Mouse (Mus musculus): ENCODE results near the gene Lekr1. TPM values are rescaled to one million over a fixed set of nuclear protein-coding genes. Genes with fewer than 3 reads are reported as not detected.

Gene Lekr1
- total RNA-seq, 2 experiments from 2014 or later = 0.70 to 2.1 TPM

DNA sequence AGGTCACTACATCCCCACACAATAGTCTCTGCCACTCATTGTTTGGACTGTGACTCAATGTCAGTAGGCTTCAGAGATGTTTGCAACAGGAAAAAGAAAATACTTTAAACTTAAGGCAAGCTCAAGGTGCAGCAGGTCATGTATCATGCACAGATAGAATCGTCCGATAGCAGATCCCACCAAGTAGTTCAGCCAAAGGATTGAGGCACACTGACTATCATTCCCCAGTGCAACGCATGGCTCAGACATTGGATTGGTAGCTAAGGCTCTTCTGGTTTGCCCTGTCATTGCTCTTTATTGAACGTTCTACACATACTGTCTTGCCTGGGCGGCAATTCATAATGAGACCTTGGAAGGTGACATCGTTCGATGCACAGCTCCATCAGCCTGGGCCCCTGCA lies 9.6 kb upstream of the Lekr1 start:
- no peak for ATAC-seq (ENCODE audit: poor library complexity, severe bottlenecking)

DNA sequence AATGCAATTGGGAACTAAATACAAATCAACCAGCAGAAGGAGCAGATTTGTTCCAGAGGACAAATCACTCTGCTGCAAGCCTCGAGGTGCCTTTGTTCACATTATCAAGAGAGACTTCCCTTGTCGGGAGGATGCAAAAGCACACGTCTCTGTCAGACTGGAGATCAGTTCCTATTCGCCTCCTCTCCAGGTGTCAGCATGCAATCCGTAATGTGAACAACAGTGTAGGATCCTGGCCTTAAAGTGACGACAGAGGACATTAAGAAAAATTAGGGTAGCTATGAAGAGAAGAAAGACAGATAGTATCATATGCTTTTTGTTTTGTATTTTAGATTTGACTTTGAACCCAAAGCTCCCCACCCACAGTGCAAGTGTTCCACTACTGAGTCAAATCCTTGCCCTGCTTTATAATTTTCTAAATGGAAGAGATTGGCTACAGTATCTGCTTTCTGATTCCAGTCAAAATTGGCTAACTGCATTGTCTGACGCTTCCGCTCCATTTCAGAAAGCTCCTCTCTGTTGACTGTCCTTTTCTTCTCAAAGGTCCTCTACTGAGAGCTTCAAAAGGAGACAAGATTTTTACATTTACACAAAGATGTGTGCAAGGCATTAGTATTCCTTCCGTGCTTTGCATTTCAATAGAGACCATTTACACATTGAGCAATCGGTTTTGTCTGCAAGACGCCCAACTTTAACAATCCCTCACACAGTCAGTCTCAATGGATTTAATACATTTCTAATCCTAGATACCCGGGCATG lies 8.9 kb upstream of the Lekr1 start:
- ATAC-seq (ENCODE audit: poor library complexity, severe bottlenecking) = no peak

DNA sequence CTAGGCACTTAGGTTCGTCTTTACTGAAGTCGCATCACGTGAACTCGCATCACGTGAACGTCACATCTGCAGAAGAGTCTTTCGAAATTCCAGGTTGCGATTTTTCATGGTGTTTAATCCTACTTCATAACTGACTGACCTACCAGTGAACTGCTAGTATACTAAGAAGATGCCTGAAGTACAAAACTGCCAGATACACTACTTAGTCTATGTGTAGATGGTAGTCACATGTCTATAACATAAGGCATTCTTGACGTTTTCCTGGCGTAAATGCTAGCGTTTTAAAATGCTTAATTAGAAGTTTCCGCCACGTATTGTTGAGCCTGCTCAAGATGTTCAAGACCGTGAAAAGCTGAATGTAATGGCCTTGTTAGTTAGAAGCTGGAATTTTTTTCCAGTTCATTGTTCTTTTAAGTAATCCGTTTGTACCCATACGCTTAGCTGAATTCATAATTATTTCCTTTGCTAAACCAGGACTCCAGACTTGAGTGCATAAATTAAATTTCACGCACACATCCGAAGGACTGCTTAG lies 7.9 kb upstream of the Lekr1 start:
- ATAC-seq (ENCODE audit: poor library complexity, severe bottlenecking) = no peak

DNA sequence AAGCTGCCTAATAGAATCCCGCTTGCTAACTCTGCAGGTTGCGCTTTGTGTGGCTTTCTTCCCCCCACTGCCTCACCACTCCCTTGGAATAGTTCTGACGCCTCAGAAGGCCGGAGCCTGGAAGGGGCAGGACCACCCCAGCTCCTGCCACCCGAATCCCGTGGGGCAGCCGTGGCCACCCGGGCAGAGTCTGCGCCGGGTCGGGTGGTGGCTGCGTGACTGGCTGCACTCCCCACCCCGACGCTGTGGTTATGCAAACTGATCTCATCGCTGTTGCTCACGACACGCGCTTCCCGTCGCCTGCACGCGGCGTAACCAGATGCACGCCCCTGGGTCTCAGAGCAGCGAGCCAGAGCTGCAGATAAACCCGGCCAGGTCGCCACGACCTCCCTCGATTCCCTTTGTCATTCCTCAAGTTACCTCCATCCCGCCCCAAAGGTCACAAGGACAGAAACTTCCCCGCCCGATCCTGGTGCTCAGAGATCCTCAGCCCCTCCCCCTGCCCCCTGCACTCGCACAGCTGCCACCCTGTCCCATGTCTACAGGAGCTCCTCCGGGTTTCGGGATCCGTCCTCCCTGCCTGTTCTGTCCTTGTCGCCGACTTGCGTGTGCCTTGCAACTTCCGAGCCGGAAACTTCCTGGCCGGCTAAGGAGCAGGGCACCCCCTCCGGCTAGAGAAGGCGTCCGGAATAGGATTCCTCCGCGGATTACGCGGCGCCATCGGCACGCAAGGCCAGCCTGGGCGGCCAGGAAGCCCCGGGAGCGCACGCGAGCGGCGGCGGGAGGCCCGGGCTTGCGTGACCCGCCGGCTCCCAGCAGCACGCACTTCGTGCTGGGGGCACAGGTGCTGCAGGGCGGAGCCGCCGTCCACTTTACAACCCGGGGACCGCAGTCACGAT lies 7.1 kb upstream of the Lekr1 start:
- ATAC-seq (ENCODE audit: poor library complexity, severe bottlenecking) = peak; percentile 91

DNA sequence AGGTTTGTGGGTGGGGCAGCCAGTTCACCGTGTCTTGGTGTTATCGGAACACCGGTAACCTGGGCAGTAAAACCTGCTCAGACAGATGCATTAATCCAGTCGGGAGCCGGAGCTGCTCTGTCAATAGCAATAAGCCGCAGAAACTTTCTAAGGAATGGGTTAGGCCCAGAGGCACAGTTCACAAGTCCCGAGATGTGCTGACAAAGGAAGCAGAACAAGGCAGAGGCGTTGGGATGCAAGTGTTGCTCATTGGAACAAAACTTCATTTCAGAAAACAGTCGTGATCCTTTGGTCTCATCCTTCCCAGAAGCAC lies 6.5 kb upstream of the Lekr1 start:
- ATAC-seq (ENCODE audit: poor library complexity, severe bottlenecking) = no peak

DNA sequence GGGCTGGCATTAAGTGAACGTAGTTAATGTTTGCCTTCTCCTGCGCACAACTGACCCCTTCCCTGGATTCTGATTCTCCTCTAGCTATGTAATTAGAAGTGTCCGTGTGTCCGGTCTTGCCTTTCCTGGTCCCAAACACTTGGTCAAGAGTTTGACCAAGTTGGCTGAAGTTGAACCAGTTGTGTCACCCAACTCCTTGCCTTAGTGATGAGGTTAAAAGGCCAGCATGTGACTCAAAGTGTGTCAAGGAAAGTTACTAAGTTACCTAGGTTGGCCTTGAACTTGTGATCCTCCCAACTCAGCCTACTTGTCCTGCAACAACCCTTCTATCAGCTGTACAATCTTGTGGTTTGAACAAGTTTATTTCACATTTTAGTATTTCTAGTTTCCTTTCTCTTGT lies 5.7 kb upstream of the Lekr1 start:
- ATAC-seq (ENCODE audit: poor library complexity, severe bottlenecking) = no peak

DNA sequence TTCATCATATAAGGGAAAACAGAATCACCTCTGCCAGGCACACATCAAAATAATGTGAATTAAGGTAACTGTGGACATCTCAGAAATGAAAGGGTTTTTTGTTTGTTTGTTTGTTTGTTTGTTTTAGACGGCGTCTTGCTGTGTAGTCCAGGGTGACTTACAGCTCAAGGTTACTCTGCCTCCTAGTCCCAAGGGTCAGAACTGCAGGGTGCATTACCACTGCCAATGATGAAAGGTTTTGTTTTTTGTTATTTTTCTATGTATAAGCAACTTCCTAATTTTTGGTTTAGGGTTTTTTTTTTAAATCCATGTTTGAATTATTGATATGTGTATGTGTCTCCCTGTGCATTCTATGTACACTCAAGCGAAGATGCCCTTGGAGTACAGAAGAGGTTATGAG lies 4.3 kb upstream of the Lekr1 start:
- no peak for ATAC-seq (ENCODE audit: poor library complexity, severe bottlenecking)

DNA sequence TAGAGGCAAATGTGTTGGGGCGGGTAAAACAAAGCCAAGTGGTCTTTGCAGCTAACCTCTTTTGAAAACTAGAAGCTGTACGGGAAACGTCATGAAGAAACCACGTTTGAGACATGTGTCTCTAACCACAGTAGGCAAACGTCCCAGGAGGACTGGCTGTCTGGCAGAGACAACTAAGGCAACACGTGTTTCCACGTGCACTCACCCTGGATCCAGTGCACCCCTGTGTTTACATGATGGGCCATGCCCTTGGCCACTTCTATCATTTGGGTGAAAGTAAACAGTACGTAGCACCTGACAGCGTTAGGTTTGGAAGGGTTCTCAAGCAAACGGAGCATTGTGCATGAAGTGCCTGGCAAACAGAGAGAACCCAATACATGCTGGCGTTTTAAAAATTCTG lies 2.9 kb upstream of the Lekr1 start:
- no peak for ATAC-seq (ENCODE audit: poor library complexity, severe bottlenecking)

DNA sequence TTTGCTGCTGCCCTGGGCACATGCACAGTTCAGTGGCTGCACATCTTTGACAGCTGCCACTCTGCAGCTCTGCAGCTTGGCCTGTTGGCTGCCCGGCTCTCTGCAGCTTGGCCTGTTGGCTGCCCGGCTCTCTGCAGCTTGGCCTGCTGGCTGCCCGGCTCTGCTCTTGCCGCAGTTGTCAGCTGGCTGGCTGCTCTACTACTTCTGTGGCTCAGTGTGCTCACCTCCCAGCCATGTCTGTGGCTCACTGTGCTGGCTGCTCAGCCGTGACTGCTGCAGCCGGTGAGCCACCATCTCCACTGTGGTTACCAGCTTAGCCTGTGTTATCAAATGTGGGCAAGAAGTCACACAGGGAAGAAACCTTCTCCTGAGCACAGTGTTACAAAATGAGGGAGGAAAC lies 4.2 kb downstream of the Lekr1 start:
- ATAC-seq (ENCODE audit: poor library complexity, severe bottlenecking) = no peak

DNA sequence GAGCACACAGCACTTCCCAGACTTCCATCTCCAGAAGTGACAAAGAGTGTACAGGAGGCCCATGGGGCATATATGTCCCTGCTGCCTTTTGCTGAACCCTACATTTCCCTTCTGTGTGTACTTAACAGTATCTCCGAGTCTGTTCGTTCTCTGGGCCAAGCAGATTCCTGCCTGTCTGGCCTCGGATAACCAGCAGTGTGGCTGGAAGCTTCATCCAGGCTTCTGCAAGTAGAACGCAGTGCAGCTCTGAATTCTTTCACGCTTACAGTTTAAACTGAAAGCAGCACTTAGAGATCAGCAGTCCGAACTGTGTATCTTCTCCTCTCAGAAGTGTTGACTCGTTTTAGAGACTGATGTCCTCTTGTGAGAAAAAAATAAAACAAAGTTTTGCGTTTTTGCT lies 7.7 kb downstream of the Lekr1 start:
- no peak for ATAC-seq (ENCODE audit: poor library complexity, severe bottlenecking)

DNA sequence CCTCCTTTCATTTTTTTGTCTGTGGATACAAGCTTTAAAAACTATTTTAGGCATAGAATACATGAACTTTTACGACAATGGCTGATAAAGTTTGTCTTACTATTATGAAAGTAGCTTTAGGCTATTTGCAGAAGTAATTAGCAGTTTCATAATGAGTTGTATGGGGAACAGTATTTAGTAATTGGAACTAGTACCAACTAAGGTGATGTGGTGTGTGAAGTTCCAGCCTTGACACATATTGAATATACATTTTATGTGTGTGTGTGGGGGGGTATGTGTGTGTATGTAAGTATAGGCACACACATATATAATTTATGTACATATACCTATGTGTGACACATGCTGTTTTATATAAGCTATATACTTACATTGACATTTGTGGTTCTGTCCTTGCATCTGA lies 14.6 kb downstream of the Lekr1 start:
- peak; percentile 63; the same call in 1 of the 2 replicates for ATAC-seq (ENCODE audit: poor library complexity, severe bottlenecking)

DNA sequence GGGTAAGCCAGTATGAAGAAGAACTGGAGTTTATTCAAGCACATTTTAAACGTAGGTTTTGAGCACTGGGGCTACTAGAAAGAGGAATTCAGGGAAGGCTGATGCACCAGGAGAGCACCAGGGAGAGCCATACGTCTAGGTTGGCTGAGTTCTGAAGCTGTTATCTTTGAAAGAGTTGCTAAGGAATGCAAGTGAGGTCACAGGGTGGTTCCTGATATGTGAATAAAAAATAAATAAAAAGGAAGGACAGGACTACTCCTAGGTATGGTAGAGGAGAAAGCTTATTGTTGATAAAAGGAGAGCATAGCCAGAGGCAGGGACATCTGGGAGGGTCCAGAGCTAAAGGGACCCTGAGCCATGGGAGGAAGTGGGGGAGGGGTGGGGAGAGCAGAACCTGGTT lies 23.7 kb downstream of the Lekr1 start:
- ATAC-seq (ENCODE audit: poor library complexity, severe bottlenecking) = no peak

DNA sequence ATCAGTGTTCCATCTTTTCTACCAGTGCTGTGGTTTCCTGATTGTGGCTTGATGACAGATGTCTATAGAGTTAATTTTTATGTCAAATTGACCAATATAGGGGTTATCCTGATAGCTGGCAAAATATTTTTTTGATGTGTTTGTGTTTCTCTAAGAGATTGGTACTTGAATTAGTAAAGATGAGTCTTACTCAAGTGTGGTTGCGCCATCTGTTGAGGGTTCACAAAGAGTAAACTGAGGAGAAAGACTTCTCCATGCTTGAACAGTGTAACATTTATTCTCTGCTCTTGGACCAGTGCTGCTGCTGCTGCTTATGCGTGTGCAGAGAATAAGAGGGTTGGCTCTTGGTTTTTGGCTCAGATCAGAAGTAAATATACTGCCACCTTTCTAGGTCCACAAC lies 24.8 kb downstream of the Lekr1 start:
- no peak for ATAC-seq (ENCODE audit: poor library complexity, severe bottlenecking)

DNA sequence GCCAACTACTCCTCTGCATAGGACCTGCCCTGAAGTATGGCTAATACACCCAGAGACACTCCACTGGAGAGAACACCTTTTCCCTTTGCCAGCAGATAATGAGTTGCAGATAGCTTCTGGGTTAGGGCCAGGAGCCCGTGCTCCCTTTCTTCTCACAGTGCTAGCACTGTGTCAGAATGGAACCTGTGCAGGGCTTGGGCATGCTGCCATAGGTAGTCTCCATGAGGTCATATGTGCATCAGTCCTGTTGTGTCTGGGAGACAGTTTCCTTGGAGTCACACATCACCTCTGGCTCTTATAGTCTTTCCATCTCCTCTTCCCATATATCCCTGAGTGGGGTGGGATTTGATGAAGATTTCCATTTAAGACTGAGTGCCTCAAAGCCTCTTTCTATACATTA lies 33.7 kb downstream of the Lekr1 start:
- ATAC-seq (ENCODE audit: poor library complexity, severe bottlenecking) = no peak

DNA sequence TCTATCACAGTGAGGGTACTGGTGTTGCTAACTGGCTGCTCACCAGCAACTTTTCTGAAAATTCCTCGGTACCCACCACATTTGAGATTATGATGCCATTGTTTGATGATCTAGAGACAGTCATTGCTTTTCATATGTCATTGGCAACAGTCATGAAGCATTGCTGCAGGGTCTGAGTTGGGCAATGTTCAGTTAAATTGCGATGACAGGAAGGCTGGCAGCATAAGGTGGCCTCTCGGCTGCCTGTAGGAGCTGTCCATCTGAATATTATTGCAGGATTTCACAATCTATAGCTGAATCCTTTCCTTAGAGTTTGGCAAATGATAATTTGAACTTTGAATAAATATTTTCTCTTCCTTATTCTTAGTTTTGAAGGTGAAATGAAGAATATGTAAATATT lies 48.3 kb downstream of the Lekr1 start:
- ATAC-seq (ENCODE audit: poor library complexity, severe bottlenecking) = no peak

DNA sequence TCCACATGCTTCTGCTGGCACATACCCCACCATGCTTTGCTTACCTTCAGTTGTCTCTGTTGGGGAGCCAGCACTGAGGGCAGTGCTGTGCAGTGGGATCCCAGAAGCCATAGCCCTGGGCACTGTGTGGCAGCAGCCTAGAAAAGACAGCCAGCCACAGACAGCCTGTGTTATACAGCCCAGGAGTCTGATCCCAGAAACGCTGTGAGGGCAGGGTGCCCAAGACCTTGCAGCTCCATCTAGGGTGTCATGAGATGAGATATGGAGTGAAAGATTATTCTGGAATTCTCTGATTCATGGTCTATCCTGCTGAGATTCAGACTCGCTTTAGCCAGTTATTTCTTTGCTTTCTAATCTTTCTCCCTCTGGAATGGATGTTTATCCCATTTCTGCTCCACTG lies 51.4 kb downstream of the Lekr1 start:
- no peak for ATAC-seq (ENCODE audit: poor library complexity, severe bottlenecking)

DNA sequence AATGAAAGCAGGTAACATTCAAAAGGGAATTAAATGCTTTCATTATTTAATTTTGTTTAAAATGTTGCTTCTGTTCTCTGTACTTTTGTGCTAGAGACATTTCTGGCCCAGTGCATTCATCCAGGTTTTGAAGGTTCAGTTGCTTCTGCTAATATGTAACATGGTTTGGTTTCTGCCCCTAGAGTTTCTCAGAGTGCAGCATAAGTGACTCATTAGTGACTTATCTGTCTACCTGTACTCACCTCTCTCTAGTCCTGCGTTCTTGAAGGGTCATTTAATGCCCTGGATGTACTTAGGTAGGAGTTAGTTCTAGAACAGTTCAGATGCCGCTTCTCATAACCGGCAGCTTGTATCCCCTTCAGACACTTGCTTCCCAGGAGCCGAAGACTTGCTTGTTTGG lies 56.9 kb downstream of the Lekr1 start:
- ATAC-seq (ENCODE audit: poor library complexity, severe bottlenecking) = no peak

DNA sequence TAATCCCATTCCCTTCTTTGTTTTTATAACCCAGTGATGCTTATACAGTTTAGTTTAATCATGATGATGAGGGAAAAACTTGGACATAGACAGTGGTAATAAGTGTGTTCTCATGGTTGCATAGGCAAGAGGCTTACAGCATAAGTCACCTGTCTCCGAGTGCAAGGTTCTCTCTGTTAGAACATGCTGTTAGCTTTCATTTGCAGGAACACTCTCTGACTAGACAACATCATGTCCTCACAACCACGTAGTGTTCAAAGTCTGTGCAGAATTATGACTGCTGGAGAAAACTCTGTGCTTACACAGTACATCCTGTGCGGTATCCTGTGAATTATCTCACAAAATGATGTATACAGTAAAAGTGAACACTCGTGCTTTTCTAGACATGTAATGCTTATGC lies 57.6 kb downstream of the Lekr1 start:
- no peak for ATAC-seq (ENCODE audit: poor library complexity, severe bottlenecking)

DNA sequence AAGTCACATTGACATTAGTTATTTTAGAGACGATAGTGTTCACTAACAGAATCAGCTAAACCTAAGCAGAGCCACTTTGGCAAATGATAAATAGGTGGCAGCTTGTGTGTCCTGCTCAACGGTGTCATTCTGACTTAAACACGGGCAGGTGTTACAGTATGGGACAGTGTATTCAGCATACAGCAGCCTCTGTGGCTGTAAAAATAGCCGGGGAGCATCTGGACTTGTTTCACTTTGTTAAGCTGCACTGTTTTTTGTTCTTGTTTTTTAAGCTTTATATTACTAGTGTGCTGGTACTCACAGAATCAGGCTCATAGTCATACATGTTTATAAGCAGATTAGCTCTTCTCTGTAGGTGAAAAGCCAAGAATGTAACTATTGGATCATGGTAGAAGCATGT lies 71.8 kb downstream of the Lekr1 start:
- ATAC-seq (ENCODE audit: poor library complexity, severe bottlenecking) = no peak

DNA sequence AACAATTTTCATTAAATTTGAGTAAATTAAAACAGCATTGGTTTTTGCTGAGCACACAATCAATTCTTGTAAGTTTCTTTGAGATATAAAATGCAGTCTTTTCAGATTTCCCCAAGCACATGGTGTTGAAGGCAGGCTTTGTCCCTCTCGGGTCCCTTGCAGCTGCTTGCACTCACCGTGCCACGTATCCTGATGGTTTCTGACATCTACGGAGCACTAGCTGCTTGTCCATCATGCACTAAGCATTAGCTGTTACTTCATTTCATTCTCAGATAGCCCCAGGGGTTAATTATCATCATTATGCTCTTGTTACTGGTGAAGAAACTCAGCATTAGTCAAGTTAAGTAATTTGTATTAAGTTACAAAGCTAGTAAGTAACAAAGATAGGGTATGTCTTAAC lies 78.9 kb downstream of the Lekr1 start:
- ATAC-seq (ENCODE audit: poor library complexity, severe bottlenecking) = no peak

DNA sequence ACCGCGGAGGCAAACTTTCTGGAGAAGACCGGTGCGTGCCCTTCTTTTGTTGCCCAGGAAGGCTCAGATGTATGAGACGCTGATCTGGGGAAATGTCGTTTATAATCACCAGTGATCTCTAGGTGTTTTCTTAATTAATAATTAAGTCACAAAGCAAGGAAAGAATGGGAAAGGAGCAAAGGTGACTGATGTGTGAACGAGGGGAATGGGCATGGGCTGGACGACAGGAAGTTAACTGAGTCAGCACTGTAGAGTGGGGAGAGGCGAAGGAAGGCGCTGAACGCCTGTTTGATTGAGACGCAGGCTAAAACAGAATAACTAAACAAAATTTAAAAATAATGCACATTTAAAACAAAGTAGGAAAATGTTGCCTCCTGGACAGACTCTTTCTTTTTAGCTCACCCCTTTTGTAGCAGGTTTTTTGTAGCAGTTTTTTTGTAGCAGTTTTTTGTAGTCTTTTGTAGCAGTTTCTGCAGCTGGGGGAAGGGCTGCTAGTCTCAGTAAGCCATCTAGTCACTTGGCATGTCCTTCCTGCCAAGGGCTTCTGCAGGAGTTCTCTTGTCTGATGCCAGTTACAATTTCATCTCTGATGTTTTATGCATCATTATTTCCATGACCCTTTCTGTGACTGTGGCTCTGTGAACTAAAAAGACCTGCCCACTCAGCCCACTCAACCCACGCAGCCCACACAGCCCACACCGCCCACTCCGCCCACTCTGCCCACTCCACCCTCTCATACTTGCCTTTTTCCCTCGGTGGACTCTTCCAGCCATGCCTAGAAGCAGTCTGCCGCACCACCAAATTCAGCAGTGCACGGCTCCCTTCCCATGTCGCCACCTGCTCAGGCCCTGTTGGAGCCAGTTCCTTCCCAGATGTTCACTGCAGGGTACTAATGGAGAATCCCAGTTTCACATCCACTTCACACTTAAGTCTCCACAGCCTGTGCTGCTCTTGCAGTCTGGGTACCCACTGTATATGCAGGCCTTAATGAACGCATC lies 98.8 kb downstream of the Lekr1 start:
- ATAC-seq (ENCODE audit: poor library complexity, severe bottlenecking) = no peak
